In the genomic region with DNA sequence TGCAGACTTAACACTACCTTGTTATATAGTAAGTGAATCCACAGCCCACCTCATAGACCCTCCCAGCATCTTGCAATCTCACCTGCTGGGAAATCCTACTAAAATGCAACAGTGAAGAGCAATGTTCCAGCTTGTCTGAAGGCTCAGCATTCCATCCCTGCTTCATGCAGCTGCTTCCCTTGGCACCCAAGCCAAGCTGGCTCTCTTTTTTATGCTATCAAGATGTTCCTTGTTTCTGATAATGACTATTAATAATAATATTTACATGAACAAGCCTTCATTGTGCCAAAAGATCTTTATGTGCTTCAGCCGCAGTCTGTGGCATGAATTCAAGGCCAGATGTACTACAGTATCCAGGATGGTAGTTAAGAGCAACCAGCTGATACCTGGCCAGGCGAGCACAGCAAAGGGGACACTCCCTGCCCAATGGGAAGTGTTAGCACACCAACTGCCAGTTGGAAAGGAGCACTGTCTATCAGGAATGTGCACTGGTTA, we compare ENCODE assay signal across 21 mouse cellular contexts. TPM values are rescaled to one million over a fixed set of nuclear protein-coding genes. Genes with fewer than 3 reads are reported as not detected.
DNase-seq lines count a peak whose midpoint lies in the region; ATAC-seq and TF ChIP-seq lines count a peak whose summit lies in the region.
"Had no signal": no experiment of that assay in that cellular context is flagged by ENCODE, and none has a peak within 500 bp of the region (broad histone marks: within the 10 kb centered on the region; RNA-seq: fewer than 3 reads in every experiment).

No protein-coding gene starts in this region.

- no peak overlapping the region for H3K4me3 ChIP-seq in forebrain, embryonic 14.5 days (ENCODE audit: low read depth, low read length)
- H3K4me3 ChIP-seq in forebrain, embryonic 13.5 days, result no peak overlapping the region
- H3K4me3 ChIP-seq in hindbrain, embryonic 10.5 days, result no peak overlapping the region
- no peak overlapping the region for H3K4me3 ChIP-seq in kidney, adult 2 months (ENCODE audit: insufficient read depth, low read depth, low read length)
- H3K4me3 ChIP-seq: embryonic facial prominence, embryonic 12.5 days; heart, embryonic 15.5 days; limb, embryonic 15.5 days; liver, embryonic 15.5 days; midbrain, embryonic 10.5 days had no signal

- TF ChIP-seq CTCF in kidney, adult 2 months (conservative IDR thresholded peaks at IDR 0.05; ENCODE audit: insufficient read depth, insufficient read length, low read depth, low read length), result no peak

- H3K9me3 ChIP-seq in forebrain, embryonic 14.5 days (replicated peaks; ENCODE audit: control insufficient read depth, low read length), result no peaks in the 10 kb centered on the region
- no peaks in the 10 kb centered on the region for H3K9me3 ChIP-seq in forebrain, embryonic 13.5 days (replicated peaks)
- H3K9me3 ChIP-seq in hindbrain, embryonic 10.5 days, result no peaks in the 10 kb centered on the region
- H3K9me3 ChIP-seq: embryonic facial prominence, embryonic 12.5 days; heart, embryonic 15.5 days; limb, embryonic 15.5 days; liver, embryonic 15.5 days; midbrain, embryonic 10.5 days had no signal

- no peak for ATAC-seq in forebrain, embryonic 14.5 days
- ATAC-seq in forebrain, embryonic 13.5 days, result no peak
- ATAC-seq: Patski had no signal

- no peaks in the 10 kb centered on the region for H3K27me3 ChIP-seq in forebrain, embryonic 14.5 days (replicated peaks; ENCODE audit: control insufficient read depth, insufficient read depth, low read length)
- H3K27me3 ChIP-seq in forebrain, embryonic 13.5 days, result no peaks in the 10 kb centered on the region
- H3K27me3 ChIP-seq in hindbrain, embryonic 10.5 days (ENCODE audit: insufficient read depth, poor library complexity, severe bottlenecking), result no peaks in the 10 kb centered on the region
- no peaks in the 10 kb centered on the region for H3K27me3 ChIP-seq in kidney, adult 2 months (replicated peaks; ENCODE audit: control insufficient read depth, insufficient read depth, low read length)
- H3K27me3 ChIP-seq: embryonic facial prominence, embryonic 12.5 days; heart, embryonic 15.5 days; limb, embryonic 15.5 days; liver, embryonic 15.5 days had no signal

- H3K36me3 ChIP-seq in forebrain, embryonic 14.5 days (ENCODE audit: control insufficient read depth, insufficient read depth, low read length), result no peaks in the 10 kb centered on the region
- H3K36me3 ChIP-seq in forebrain, embryonic 13.5 days (ENCODE audit: poor library complexity, severe bottlenecking), result no peaks in the 10 kb centered on the region
- H3K36me3 ChIP-seq in hindbrain, embryonic 10.5 days, result no peaks in the 10 kb centered on the region
- no peaks in the 10 kb centered on the region for H3K36me3 ChIP-seq in kidney, adult 2 months (ENCODE audit: control insufficient read depth, insufficient read depth, low read length)
- H3K36me3 ChIP-seq: embryonic facial prominence, embryonic 12.5 days; heart, embryonic 15.5 days; limb, embryonic 15.5 days; liver, embryonic 15.5 days; midbrain, embryonic 10.5 days had no signal

- TF ChIP-seq POLR2A in kidney, adult 2 months (IDR thresholded peaks at IDR 0.05; ENCODE audit: low read depth, low read length), result no peak

- H3K4me1 ChIP-seq in forebrain, embryonic 14.5 days (ENCODE audit: control insufficient read depth, insufficient read depth, low read length), result no peaks in the 10 kb centered on the region
- H3K4me1 ChIP-seq in forebrain, embryonic 13.5 days, result no peaks in the 10 kb centered on the region
- no peaks in the 10 kb centered on the region for H3K4me1 ChIP-seq in hindbrain, embryonic 10.5 days (replicated peaks)
- no peaks in the 10 kb centered on the region for H3K4me1 ChIP-seq in kidney, adult 2 months (ENCODE audit: control insufficient read depth, insufficient read depth, low read length)
- H3K4me1 ChIP-seq: embryonic facial prominence, embryonic 12.5 days; heart, embryonic 15.5 days; limb, embryonic 15.5 days; liver, embryonic 15.5 days; midbrain, embryonic 10.5 days had no signal

- no peak overlapping the region for H3K9ac ChIP-seq in forebrain, embryonic 14.5 days (ENCODE audit: low read length)
- no peak overlapping the region for H3K9ac ChIP-seq in forebrain, embryonic 13.5 days
- H3K9ac ChIP-seq: embryonic facial prominence, embryonic 12.5 days; heart, embryonic 15.5 days; limb, embryonic 15.5 days; liver, embryonic 15.5 days had no signal

- peak; percentile 12 for DNase-seq in forebrain, embryonic 14.5 days (ENCODE audit: low spot score)
- DNase-seq in ovary, adult 18-20 months (ENCODE audit: low spot score), result peak; percentile 61
- DNase-seq in ovary, postnatal 10 days (ENCODE audit: low spot score), result no peak
- DNase-seq in layer of hippocampus, postnatal 36 days, result peak; percentile 16 to 42
- DNase-seq in testis, postnatal 14 days (ENCODE audit: low spot score), result peak; percentile 76
- DNase-seq in hindbrain, embryonic 10.5 days (ENCODE audit: low spot score), result no peak
- DNase-seq in kidney, adult 2 months, result no peak
- DNase-seq: adrenal gland, adult 8-10 months; cerebellum, adult 9-11 months; kidney, adult 8-10 months; kidney, postnatal 25 days; thymus, adult 18-20 months; thymus, postnatal 4 days had no signal

- H3K27ac ChIP-seq in forebrain, embryonic 14.5 days (ENCODE audit: low read depth, low read length), result no peak overlapping the region
- no peak overlapping the region for H3K27ac ChIP-seq in forebrain, embryonic 13.5 days
- H3K27ac ChIP-seq in hindbrain, embryonic 10.5 days, result no peak overlapping the region
- H3K27ac ChIP-seq in kidney, adult 2 months (ENCODE audit: insufficient read depth, low read depth, low read length), result no peak overlapping the region
- H3K27ac ChIP-seq: embryonic facial prominence, embryonic 12.5 days; heart, embryonic 15.5 days; limb, embryonic 15.5 days; liver, embryonic 15.5 days; macrophage; midbrain, embryonic 10.5 days had no signal

- no peak overlapping the region for H3K4me2 ChIP-seq in forebrain, embryonic 14.5 days (ENCODE audit: low read length)
- no peak overlapping the region for H3K4me2 ChIP-seq in forebrain, embryonic 13.5 days
- H3K4me2 ChIP-seq: embryonic facial prominence, embryonic 12.5 days; heart, embryonic 15.5 days; limb, embryonic 15.5 days; liver, embryonic 15.5 days had no signal

- WGBS in forebrain, embryonic 14.5 days, result 81% methylated on average over 2 of the region's 2 CpGs
- WGBS in forebrain, embryonic 13.5 days, result 76% methylated on average over 2 of the region's 2 CpGs
- 90% methylated on average over 2 of the region's 2 CpGs for WGBS in hindbrain, embryonic 10.5 days
- 78% methylated on average over 2 of the region's 2 CpGs for WGBS in kidney, adult 2 months

RNA-seq across cellular contexts. Expression of a gene that starts 54.0 kb away (rescaled TPM):
- polyA plus RNA-seq in forebrain, embryonic 14.5 days (2014; fragmentation: Nextera tagmentation; extraction: Ambion mirVana), result 42.2 and 54.3 TPM in 2 replicates
- polyA plus RNA-seq in forebrain, embryonic 13.5 days (2015; fragmentation: Nextera tagmentation; extraction: Ambion mirVana), result 59.5 and 62.3 TPM in 2 replicates
- total RNA-seq in layer of hippocampus, postnatal 36 days (2021), result 10 to 100 TPM; 33.8 to 38.5 TPM
- 15.8 and 51.7 TPM in 2 replicates for polyA plus RNA-seq in hindbrain, embryonic 10.5 days (2016; fragmentation: Nextera tagmentation; extraction: Ambion mirVana)
- polyA plus RNA-seq in kidney, adult 2 months (2012; rRNA removed), result 6.7 and 8.5 TPM in 2 replicates

Comparison
In these comparisons a context has a peak if more than half of its experiments do, and no peak if none do; other contexts are left out.
1. DNase-seq: peak in forebrain, embryonic 14.5 days (single experiment), ovary, adult 18-20 months (single experiment), layer of hippocampus, postnatal 36 days (2 of 2) and testis, postnatal 14 days (single experiment); none in ovary, postnatal 10 days (single experiment), hindbrain, embryonic 10.5 days (single experiment) and kidney, adult 2 months (single experiment).